Mouse (Mus musculus) ovary, postnatal 14 days (tissue): ENCODE measurements around the gene Slc22a7.

Experiments used
- DNase-seq: peaks from one replicate; pipeline ENCODE4 v3.0.0; 2022; ENCODE audit warnings: low spot score

Gene Slc22a7

DNA sequence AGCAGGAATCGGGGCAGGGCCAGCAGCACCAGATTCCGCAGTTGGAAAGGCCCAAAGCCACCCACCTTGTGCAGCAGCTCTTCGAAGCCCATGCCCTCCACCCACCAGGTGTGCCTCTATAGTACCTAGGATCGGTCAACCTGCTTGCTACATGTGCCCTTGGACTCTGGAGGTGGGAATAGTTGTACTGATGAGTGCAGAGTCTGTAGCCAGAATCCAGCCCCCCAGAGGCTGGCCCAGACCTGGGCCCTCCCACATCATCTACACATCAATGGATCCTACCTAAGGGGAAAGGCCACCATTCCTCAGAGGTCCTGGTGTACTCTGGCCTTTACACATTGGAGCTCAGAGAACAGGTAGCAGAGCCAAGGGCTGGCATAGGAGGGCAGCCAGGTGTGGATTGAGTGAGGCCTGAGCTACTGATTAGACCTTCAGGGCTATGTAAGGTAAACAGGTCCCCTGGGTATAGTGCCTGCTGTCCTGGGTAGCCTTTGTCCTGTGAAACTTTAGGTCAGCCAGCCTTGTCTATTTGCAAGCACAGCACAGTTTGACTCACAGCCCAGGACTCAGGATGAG is at the start of gene Slc22a7:
Gene Slc22a7, minus strand, starts transcription at position 160 of the 576 bp plus-strand sequence.
- no peak for DNase-seq

DNA sequence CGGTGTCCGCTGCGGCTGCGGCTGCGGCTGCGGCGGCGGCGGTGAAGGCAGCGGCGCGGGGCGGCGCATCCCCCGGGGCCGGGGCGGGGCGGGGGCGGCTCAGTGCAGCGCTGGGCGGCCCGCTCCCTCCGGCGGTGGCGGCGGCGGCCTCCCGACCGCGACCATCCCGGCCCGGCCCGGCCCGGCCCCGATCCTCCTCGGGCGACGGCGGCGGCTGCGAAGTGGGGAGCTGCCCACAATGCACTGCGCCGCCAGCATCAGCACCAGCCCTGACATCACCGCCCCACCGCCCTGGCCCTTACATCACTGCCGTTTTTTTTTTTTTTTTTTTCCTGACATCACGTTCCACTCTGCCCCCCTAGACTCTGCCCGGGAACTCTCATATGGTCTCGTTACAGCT is 49.2 kb upstream of the Slc22a7 start, which contains the start of gene Ttbk1:
Gene Ttbk1, minus strand, starts transcription at position 245 of the 400 bp plus-strand sequence.
- DNase-seq, result no peak

DNA sequence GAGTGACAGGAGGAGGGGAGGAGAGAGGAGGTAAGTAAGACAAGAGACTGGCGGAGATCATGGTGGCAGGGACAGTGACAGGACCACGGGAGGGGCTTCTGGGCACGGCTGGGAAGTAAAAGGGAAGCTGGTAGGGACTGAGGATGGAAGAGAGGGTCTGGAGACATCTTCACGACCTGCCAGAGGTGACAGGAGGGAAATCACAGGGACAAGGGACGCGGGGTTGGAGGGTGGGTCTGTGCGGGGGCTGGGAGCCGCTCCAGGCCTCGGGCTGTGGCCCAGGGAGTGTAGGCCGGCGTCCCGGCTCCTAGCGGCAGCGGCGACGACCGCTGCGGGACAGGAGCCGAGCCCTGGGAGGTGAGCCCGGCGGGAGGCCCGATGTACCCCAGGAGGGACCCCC is 48.7 kb upstream of the Slc22a7 start:
- DNase-seq, result no peak

DNA sequence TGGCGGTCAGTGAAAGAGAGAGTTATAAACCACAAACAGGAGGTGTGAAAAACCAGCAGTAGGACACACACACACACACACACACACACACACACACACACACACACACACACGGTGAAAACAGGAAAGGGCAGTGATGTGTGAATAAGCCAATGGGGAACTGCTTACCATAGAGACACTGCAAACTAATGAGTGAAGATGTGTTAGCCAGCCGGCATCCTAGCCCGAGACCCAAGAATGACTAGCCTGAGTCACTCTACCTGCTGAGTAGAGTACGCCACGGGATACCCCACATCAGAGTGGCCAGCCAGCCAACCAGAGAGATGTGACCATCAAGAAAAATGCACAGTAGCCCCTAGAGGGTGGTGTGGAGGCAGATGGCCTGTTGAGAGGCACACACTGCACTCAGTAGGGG is 46.2 kb upstream of the Slc22a7 start:
- DNase-seq, result no peak

DNA sequence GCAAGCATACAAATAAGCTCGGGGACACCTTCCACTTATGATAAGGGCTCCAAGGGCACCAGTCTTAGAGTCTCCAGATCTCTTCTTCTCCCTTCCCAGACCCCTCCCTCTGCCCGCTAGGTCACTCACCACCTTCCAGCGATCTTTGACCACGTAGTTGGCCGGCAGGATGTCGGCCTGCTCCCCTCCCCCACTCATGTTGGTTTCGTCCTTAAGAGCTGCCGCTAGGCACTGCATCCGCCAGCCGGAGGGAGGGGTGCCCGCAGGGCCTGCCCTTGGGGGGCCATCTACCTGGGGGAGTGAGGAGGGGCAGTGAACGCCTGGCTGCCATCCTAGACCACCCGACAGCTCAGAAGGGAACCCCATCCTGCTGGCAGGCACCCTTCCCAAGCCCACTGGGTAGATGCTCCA is 45.8 kb upstream of the Slc22a7 start:
- no peak for DNase-seq

DNA sequence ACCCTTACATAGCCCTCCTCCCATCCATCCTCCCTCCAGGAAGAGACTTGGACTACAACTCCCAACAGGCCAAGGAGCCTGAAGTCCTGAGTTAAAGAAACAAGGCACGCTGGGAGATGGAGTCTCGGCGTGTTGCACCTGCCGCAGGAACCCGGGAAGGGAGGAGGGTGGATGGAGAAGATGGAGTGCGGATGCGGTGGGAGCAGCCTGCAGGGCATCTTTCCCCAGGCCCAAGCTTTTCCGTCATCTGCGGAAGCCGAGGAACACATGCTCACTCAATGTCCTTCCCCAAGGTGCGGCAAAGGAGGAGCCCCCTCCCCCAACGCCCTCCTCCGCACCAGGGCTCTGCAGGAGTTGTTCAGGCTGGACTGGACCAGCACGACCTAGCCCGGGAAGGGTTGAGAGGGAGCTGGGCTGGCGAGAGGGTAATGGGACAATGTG is 45.3 kb upstream of the Slc22a7 start:
- DNase-seq, result no peak

DNA sequence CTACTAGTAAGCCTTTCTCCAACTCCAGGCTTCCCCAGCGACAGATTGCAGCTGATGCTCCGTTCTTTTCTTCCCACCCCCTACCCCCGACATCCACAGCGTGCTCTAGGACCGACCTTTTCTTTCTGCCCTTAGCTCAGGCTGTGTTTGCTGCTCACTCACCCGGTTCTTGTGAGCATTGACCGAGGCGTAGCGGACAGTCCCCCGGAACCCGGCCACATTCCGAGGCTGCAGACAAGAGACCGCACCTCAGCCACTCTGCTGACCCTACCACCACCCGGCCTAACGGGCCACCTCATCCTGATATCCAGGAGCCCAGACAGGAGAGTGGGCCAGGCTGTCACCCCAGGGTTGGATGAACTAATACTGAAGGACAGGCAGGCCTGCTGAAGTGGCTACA is 39.0 kb upstream of the Slc22a7 start:
- DNase-seq, result no peak

DNA sequence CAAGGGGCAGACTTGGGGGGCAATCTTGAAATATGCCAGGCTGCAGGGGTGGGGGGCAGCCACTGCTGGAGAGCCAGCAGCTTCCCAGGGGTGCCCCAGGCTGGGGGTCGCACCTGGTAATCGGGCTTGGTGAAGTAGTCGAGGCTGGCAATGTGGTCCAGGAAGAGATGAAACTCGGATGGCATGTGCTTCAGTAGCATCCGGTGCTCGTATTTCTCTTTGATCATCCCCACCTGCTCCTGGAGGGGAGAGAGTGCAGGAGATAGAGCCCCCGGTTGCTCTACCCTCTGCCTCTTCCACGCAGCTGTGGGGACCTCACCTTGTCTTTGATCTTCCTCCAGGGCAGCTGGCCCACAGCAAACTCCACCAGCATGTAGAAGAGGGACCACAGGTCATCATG is 38.3 kb upstream of the Slc22a7 start:
- no peak for DNase-seq

DNA sequence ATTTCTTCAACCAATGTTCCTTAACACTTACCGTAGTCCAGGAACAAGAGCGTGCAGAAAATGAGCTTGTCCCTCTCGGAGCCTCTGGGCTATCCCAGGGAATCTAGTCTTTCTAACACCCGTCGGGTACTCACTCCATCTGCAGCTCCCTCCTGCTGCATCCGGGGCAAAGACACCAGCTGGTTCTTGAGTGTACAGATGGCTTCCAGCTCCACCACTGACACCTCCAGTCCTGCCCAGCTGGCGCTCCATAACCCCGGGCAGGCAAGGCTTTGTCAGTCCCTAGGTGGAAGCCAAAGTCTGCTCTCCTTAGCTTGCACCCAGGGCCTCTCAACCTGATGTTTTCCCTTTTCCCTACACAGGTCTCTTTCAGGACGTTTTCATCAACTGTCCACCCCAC is 29.6 kb upstream of the Slc22a7 start:
- no peak for DNase-seq

DNA sequence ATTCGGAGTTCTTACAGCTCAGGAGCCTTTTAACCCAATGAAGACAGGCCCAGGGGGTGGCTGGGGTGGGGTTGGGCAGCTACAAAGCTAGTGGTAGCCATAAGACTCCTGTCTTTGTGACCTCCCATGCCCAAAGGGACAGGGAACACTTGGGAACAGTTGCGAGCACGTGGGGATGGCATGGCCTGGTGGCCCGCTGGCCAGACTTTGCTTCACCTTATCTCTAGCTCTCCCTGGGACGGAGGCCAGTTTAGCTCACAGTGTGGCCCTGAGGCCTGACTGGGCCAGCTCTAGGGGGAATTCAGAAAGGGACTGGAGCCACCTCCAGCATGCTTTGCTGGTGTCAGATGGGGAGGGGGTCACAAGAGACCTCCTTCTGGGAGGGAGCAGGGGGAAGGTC is 24.0 kb upstream of the Slc22a7 start:
- no peak for DNase-seq

DNA sequence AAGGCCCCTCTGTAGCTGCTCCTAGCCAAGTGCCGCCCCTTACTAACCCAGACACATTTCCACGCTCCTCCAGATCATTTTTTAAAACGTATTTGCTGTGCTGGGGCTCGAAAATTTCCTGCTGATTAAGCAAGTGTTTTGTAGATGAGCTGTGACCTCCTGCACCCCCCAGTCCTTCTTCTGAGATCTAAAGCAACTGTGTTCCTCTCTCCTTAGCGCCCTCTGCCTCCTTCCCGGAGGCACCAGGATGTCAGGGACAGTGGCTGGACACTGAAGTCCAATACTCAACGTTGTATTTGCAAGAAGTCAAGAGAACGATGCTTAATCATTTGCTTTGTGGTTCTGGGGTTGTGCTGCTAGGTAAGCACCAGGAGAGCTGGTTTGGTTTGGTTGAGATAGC is 23.1 kb upstream of the Slc22a7 start:
- no peak for DNase-seq

DNA sequence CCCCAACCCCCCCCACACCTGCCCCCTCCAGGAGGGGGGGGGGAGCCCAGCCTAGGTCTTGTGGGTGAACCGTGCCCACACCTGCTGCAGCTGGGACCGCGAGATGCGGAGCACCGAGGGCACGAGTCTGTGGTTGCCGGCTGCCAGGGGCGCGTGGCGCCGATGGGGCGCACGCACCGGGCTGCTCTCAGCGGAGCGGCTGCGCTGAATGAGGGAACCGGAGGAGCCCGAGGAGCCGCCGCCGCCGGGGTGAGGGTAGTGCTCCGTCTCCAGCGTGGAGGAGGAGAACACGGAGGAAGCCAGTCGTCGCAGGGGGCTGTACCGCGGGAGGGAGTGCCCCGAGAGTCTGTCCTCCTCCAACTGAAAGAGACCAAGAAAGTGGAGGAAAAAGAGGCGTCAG is 22.4 kb upstream of the Slc22a7 start:
- DNase-seq, result no peak

DNA sequence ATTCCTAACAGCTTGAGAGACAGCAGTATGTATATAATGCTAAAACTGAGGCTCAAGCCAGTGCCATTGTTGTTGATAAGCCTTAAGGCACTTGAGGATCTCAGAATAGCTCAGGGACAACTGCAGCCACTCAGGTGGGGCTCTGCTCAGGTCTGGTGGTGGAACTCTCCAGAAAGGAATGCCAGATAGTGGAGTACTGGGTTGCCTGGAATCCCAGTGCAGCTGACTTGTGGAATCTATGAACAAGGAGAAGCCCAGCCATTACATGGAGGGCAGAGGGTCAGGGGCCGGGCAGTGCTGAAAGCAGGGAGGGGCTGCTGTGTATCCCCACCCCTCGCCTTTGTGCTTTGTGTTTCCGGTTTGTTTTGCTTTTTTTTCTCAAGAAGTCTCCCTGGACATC is 20.2 kb upstream of the Slc22a7 start:
- DNase-seq, result no peak

DNA sequence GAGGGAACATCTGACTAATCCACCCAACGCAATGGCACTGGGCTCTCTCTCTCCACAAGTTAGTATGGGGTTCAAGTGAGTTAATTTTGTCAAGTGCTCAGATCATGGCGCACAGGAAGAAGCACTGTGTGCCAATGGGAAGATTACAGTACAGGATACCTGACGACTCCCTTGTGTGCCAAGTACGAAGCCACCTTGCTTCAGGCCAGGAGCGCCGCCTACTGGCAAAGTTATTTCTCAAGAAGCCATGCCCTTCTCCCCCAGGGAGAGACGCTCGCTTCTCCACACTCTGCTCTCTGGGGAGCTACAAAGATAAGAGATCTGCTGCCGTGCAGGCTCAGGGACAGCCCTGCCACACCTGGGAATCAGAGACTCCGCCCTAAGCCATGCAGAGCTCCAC is 19.5 kb upstream of the Slc22a7 start:
- no peak for DNase-seq

DNA sequence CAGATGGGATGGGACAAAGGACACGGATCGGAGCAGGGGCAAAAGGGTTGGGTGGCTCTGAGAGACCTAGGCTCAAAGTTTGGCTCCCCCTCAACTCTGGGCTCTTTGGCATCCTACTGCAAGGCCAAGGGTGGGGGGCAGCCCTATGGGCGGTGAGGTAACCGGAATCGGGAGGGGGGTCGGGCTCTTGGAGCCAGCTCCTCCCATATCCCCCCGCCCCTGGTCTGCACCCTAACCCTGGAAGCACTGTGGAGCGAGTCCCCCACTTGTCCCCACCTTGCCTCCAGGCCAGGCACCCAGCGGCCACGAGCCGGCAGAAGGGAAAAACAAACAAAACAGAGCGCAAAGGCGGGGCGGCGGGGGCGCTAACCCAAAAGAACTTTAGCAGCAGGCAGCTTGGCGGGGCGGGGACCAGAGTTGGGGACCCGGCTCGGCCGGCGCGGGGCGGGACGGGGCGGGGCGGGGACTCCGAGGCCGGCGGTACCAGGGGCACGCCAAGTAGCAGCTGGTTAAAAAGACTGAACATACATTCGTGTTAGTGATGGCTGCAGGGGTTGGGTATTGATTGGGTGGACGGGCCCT is 16.9 kb upstream of the Slc22a7 start:
- DNase-seq, result no peak

DNA sequence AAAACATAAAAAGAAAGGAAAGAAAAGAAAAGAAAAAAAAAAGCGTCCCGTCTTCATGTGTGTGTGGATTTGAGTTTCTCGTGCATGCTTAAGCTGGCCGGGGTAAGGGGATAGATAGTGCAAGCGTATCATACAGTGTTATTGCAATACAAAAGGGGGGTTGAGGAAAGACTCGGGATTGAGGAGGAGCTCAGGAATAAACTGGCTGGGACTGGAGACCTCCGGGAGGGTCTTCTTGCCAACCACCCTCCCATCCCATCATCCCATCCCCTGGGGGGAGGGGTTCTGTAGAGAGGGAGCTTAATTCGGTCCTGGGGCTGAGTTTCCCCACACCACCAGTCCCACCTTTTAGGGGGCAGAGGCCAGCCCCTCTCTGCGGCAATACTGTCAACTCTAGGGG is 16.3 kb upstream of the Slc22a7 start:
- DNase-seq, result no peak

DNA sequence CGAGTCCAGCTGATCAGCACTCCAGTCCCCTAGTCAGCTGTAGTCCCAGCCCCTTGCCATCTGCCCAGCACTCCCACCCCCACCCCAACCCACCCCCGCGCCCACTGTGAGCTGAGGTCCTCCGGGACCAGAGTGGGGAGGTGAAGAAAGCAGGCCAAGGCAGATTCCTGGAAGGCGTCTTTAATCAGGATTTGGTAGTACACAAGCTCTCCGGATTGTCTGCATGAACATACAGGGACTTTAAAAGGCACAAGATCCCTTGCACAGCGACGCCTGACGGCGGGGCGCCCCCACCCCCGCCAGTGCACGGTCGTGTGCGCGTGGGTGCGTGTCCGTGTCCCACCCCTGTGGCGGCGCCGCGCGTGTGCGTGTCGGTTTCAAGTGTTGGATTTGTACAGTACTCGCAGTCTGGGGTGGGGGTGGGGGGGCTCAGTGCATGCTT is 15.7 kb upstream of the Slc22a7 start:
- no peak for DNase-seq

DNA sequence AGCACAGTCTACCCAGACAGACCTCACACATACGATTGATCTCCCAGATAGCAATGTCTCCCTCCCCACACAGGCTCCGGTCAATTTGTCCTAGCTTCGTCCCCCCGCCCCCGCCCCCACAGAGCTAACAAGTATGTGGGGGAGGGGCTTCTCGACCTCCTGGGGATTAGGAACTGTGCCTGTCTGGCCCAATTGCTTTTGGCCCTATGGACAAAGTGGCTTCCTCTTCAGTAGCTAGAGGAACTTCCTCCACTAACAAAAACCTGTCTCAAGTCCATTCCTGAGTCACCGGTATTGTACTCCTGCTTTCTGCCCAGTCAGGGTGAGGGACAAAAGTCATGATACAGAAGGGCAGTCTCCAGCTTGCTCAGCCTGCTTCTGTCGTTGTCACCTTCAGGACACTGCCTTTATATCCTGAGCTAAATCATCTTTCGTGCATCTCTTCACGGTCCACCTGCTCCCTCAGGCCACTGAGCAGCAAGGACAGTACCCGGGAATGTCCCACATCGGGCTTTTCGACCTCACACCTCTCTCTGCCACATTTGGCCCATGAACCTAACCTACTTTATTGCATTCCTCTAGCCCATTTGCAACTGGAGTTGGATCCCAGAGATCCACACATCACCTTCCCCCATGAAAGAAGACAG is 15.2 kb upstream of the Slc22a7 start:
- no peak for DNase-seq

DNA sequence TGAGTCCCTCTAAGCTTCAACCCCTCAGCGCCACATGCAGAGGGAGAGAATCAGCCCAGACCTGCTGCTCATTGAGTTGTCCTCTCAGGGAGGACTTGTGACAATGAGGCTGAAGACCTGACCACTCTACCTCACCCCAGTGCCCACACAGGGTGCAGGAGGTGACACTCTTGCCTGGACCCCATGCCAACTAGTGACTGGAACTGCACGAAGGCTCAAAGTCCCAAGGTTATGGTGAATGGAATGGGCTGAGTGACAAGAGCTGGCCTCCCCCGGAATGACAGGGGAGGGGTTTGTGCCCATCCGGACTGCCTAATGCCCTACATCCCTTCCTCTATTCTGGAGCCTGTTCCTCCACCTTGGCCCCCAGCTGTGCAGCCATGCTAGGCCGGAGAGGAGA is 14.4 kb upstream of the Slc22a7 start:
- no peak for DNase-seq

DNA sequence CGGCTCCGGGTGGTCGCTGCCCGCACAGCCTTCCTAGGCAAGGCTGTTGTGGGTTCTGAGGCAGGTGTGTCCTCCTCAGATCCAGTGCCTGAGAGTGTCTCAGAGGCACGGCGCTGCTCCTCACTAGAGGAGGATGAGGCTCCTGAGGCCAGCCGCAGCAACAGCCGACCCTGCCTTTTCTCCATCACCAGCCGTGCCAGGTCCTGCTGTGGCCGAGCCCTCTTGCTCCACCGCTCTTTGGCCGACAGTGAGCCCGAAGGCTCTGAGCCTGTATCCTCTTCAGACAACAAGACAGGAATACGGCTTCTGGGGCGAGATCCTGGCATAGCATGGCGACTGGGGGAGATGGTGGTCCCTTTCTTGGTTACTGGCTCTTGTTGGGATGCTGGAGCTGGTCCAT is 8.0 kb upstream of the Slc22a7 start:
- no peak for DNase-seq

DNA sequence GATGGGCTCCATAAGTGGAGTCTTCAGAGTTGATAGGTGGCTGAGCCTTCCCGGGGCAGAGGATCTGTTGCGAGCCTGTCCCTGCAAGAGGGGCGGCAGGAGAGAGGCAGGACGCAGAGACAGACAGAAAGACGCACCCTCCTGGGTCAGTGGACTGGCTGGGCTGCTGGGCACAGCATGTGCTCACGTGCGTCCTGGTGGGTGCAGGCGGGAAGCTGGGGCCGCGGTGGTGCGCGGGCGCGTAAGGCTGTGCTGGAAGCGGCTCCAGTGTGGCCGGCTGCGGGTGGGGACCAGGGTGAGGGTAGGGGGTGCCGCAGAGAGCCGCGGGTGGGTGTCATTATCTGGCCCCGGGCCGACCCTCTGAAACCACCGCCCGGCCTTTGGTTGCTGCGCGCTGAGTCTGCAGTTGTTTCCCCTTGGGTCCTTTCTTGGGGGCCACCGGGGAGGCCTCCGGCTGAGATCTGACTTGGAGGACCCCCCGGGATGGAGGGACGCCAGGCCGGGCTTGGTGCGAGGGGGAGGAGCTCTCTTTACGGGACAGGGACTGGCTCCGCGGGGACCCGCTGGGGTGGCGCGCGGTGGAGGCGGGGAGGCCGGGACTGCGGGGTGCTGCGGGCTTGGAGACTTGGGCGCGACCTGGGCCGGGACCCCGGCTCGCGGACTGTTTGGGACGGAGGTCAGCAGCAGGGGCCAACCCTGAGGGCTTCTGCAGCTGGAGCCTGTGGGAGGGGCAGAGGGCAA is 6.8 kb upstream of the Slc22a7 start:
- no peak for DNase-seq

DNA sequence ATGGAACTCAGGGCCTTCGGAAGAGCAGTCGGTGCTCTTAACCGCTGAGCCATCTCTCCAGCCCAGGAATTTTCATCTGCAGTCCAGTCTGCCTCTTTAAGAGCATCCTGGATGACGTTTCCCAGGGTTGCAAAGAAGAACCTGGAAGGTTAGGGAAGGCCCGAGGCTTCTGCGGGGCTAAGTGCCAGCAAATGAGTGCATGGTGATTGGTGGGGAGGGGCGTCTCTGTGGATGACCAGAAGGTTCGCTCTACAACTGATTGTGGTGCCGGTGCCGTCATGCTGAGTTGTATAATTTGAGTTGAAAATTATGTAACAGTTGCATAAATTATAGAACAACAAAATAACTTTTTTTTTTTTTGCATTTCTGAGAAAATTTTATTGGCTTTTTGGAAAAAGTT is 919 bp upstream of the Slc22a7 start:
- DNase-seq, result no peak
